Mouse (Mus musculus) telencephalon, adult 2 months (tissue): Measurements from ENCODE around the gene Cmtm1.
"Not testable (repeated sequence)": the region's sequence is repeated elsewhere in the genome, so short reads cannot be mapped to it uniquely, and the experiment has no call there.

Source experiments
- DNase-seq: peaks from one replicate; pipeline ENCODE4 v3.0.0-alpha.2; 2011; ENCODE audit warnings: low read depth, low spot score

Gene Cmtm1

GRCm38 (mm10) chr8:104309441-104310155 lies at the start of gene Cmtm1, which contains the start of gene Gm45711:
TSS of gene Cmtm1 (minus strand) at chr8:104310145.
TSS of gene Gm45711 (minus strand) at chr8:104310081.
- DNase-seq = not testable (repeated sequence)

- no peak for DNase-seq
Observed at GRCm38 (mm10) chr8:104358637-104359036, 48.7 kb upstream of the Cmtm1 start.

GRCm38 (mm10) chr8:104354504-104354903 lies 44.6 kb upstream of the Cmtm1 start:
- no peak for DNase-seq

- no peak for DNase-seq
Observed at GRCm38 (mm10) chr8:104353186-104353585, 43.2 kb upstream of the Cmtm1 start.

GRCm38 (mm10) chr8:104350047-104350446 lies 40.1 kb upstream of the Cmtm1 start:
- no peak for DNase-seq

- DNase-seq = no peak
Observed at GRCm38 (mm10) chr8:104348971-104349370, 39.0 kb upstream of the Cmtm1 start.

GRCm38 (mm10) chr8:104346706-104347105 lies 36.8 kb upstream of the Cmtm1 start:
- no peak for DNase-seq

GRCm38 (mm10) chr8:104344622-104345021 lies 34.7 kb upstream of the Cmtm1 start:
- DNase-seq = no peak

- DNase-seq = peak; percentile 51
Observed at GRCm38 (mm10) chr8:104343957-104344356, 34.0 kb upstream of the Cmtm1 start.

GRCm38 (mm10) chr8:104342426-104342825 lies 32.5 kb upstream of the Cmtm1 start:
- DNase-seq = no peak

- no peak for DNase-seq
Observed at GRCm38 (mm10) chr8:104341678-104342077, 31.7 kb upstream of the Cmtm1 start.

- DNase-seq = no peak
Observed at GRCm38 (mm10) chr8:104341106-104341561, 31.2 kb upstream of the Cmtm1 start.

- DNase-seq = no peak
Observed at GRCm38 (mm10) chr8:104340233-104341105, 30.5 kb upstream of the Cmtm1 start.

- no peak for DNase-seq
Observed at GRCm38 (mm10) chr8:104339983-104340232, 30.0 kb upstream of the Cmtm1 start.

GRCm38 (mm10) chr8:104339229-104339982 lies 29.5 kb upstream of the Cmtm1 start, which contains the start of gene Cmtm3:
TSS of gene Cmtm3 (plus strand) at chr8:104339410.
- no peak for DNase-seq

- no peak for DNase-seq
Observed at GRCm38 (mm10) chr8:104337890-104338289, 27.9 kb upstream of the Cmtm1 start.

GRCm38 (mm10) chr8:104336806-104337205 lies 26.9 kb upstream of the Cmtm1 start:
- DNase-seq = no peak

GRCm38 (mm10) chr8:104334196-104334595 lies 24.3 kb upstream of the Cmtm1 start:
- DNase-seq = no peak

- DNase-seq = no peak
Observed at GRCm38 (mm10) chr8:104333786-104334185, 23.8 kb upstream of the Cmtm1 start.

- DNase-seq = no peak
Observed at GRCm38 (mm10) chr8:104332665-104333631, 23.0 kb upstream of the Cmtm1 start.

GRCm38 (mm10) chr8:104321930-104322329 lies 12.0 kb upstream of the Cmtm1 start, which contains the start of gene Cmtm2b:
TSS of gene Cmtm2b (plus strand) at chr8:104322230.
- DNase-seq = not testable (repeated sequence)
